18 mouse cellular contexts compared by ENCODE assay signal in genomic region chr16:96552680-96553079, GRCm38 (mm10).
"Had no signal": no experiment of that assay in that cellular context is flagged by ENCODE, and none has a peak within 500 bp of the region (broad histone marks: within the 10 kb centered on the region; RNA-seq: fewer than 3 reads in every experiment).

No protein-coding gene starts in this region.

- H3K36me3 ChIP-seq: liver, embryonic 13.5 days; neural tube, embryonic 12.5 days; neural tube, embryonic 15.5 days had no signal

- DNase-seq: kidney, adult 11 months; kidney, adult 9 months; kidney, postnatal 14 days; kidney, postnatal 4 days; layer of hippocampus, adult 9-11 months; liver, embryonic 13.5 days; lung, adult 2 months; lung, postnatal 14 days; lung, postnatal 4 days; right cerebral cortex, adult 18-20 months; right cerebral cortex, postnatal 14 days; right cerebral cortex, postnatal 4 days; thymus, adult 2 months; thymus, postnatal 14 days; thymus, postnatal 4 days had no signal

- H3K9me3 ChIP-seq: liver, embryonic 13.5 days; neural tube, embryonic 12.5 days; neural tube, embryonic 15.5 days had no signal

- H3K27ac ChIP-seq: liver, embryonic 13.5 days; neural tube, embryonic 12.5 days; neural tube, embryonic 15.5 days; stomach, postnatal 0 days had no signal

- H3K4me2 ChIP-seq: liver, embryonic 13.5 days; neural tube, embryonic 12.5 days; neural tube, embryonic 15.5 days had no signal

- H3K27me3 ChIP-seq: liver, embryonic 13.5 days; neural tube, embryonic 12.5 days; neural tube, embryonic 15.5 days had no signal

- H3K9ac ChIP-seq: liver, embryonic 13.5 days; neural tube, embryonic 12.5 days; neural tube, embryonic 15.5 days had no signal

- H3K4me3 ChIP-seq: liver, embryonic 13.5 days; neural tube, embryonic 12.5 days; neural tube, embryonic 15.5 days had no signal

- H3K4me1 ChIP-seq: liver, embryonic 13.5 days; neural tube, embryonic 12.5 days; neural tube, embryonic 15.5 days had no signal
